Mouse (Mus musculus) layer of hippocampus, adult 2 months (tissue): ENCODE data around the gene Hist1h2ad. TPM values are rescaled to one million over a fixed set of nuclear protein-coding genes. Genes with fewer than 3 reads are reported as not detected.
"Not testable (repeated sequence)": the region's sequence is repeated elsewhere in the genome, so short reads cannot be mapped to it uniquely, and the experiment has no call there.

Experiments used
- DNase-seq, 2 experiments: peaks; one replicate each; pipeline ENCODE4 v3.0.0; 2022; ENCODE audit warnings: low spot score in 2 of 2
- H3K27ac ChIP-seq: fragments of 200-600 bp; 2 replicates; pipeline ENCODE4 v1.8.1; 2022
- H3K4me3 ChIP-seq: fragments of 200-600 bp; 2 replicates; pipeline ENCODE4 v1.8.1; 2022; ENCODE audit warnings: mild to moderate bottlenecking
- CTCF ChIP-seq: fragments of 200-600 bp; conservative IDR thresholded peaks from 2 replicates; pipeline ENCODE4 v1.8.1; 2022; ENCODE audit warnings: antibody characterized with exemption, mild to moderate bottlenecking, moderate library complexity
- total RNA-seq, 2 experiments: library from RNA; stranded (reverse); gene quantifications; 2 replicates each; pipeline ENCODE4 v1.2.3; 2021

Gene Hist1h2ad
- total RNA-seq, 2 experiments from 2014 or later, result 5.0 to 13.0 TPM

- no peak overlapping the region for H3K4me3 ChIP-seq
- no peak overlapping the region for H3K27ac ChIP-seq
- TF ChIP-seq CTCF, result no peak
- DNase-seq, result no peak
Observed at GRCm38 (mm10) chr13:23546694-23547093, 27.5 kb upstream of the Hist1h2ad start.

GRCm38 (mm10) chr13:23550761-23551145, 23.4 kb upstream of the Hist1h2ad start:
- TF ChIP-seq CTCF, result no peak
- peak overlapping the region; percentile 85 for H3K27ac ChIP-seq

GRCm38 (mm10) chr13:23551146-23551834, 22.9 kb upstream of the Hist1h2ad start, which contains the start of gene Hist1h4f:
Gene Hist1h4f (minus strand): TSS chr13:23551648.
- TF ChIP-seq CTCF, result peak; percentile 68
- H3K4me3 ChIP-seq, result peak within 1 kb of the TSS; percentile 58
- peak; percentile 88 to 94 for DNase-seq
- peak within 1 kb of the TSS; percentile 85 for H3K27ac ChIP-seq

More at GRCm38 (mm10) chr13:23550761-23551145, 23.4 kb upstream of the Hist1h2ad start:
- DNase-seq, result no peak
- peak overlapping the region; percentile 58 for H3K4me3 ChIP-seq

- Histone ChIP-seq H3K4me3 (peak overlapping the region; percentile 58), H3K27ac (no peak overlapping the region; the same call in 1 of the 2 replicates)
- DNase-seq, result no peak
- TF ChIP-seq CTCF, result no peak
Observed at GRCm38 (mm10) chr13:23551931-23552914, 22.0 kb upstream of the Hist1h2ad start.

GRCm38 (mm10) chr13:23552962-23553361, 21.2 kb upstream of the Hist1h2ad start, which contains the start of gene Hist1h1d:
Gene Hist1h1d (plus strand): TSS chr13:23553262.
- no peak for TF ChIP-seq CTCF
- H3K4me3 ChIP-seq, result no peak within 1 kb of the TSS
- no peak for DNase-seq
- H3K27ac ChIP-seq, result peak within 1 kb of the TSS; percentile 78; the same call in 1 of the 2 replicates

GRCm38 (mm10) chr13:23554393-23554792, 19.8 kb upstream of the Hist1h2ad start:
- Histone ChIP-seq H3K27ac (peak overlapping the region; percentile 78), H3K4me3 (peak overlapping the region; percentile 62)
- no peak for DNase-seq
- no peak for TF ChIP-seq CTCF

GRCm38 (mm10) chr13:23554925-23555838, 19.0 kb upstream of the Hist1h2ad start:
- H3K4me3 ChIP-seq, result peak overlapping the region; percentile 62
- TF ChIP-seq CTCF, result no peak
- peak; percentile 75 to 82 for DNase-seq
- H3K27ac ChIP-seq, result peak overlapping the region; percentile 78

GRCm38 (mm10) chr13:23555839-23556416, 18.3 kb upstream of the Hist1h2ad start:
- peak; percentile 66 to 85 for DNase-seq
- Histone ChIP-seq H3K4me3 (peak overlapping the region; percentile 62), H3K27ac (peak overlapping the region; percentile 78)
- no peak for TF ChIP-seq CTCF

GRCm38 (mm10) chr13:23556906-23557305, 17.3 kb upstream of the Hist1h2ad start:
- H3K27ac ChIP-seq, result peak overlapping the region; percentile 78; the same call in 1 of the 2 replicates
- no peak overlapping the region for H3K4me3 ChIP-seq
- no peak for DNase-seq
- no peak for TF ChIP-seq CTCF

GRCm38 (mm10) chr13:23560699-23561098, 13.5 kb upstream of the Hist1h2ad start:
- H3K4me3 ChIP-seq, H3K27ac ChIP-seq, DNase-seq: not testable (repeated sequence)

GRCm38 (mm10) chr13:23561531-23561882, 12.7 kb upstream of the Hist1h2ad start:
- Histone ChIP-seq H3K27ac (peak overlapping the region; percentile 97), H3K4me3 (peak overlapping the region; percentile 73)
- DNase-seq, result not testable (repeated sequence)

GRCm38 (mm10) chr13:23561883-23562659, 12.1 kb upstream of the Hist1h2ad start, which contains the start of gene Hist1h3e:
Gene Hist1h3e (minus strand): TSS chr13:23562369.
- peak within 1 kb of the TSS; percentile 73 for H3K4me3 ChIP-seq
- DNase-seq, result peak; percentile 93 to 96
- H3K27ac ChIP-seq, result peak within 1 kb of the TSS; percentile 97
